In genomic region chr1:106067306-106067705, GRCm38 (mm10) we compare ENCODE assay signal across 17 mouse cellular contexts.
"Had no signal": no experiment of that assay in that cellular context is flagged by ENCODE, and none has a peak within 500 bp of the region (broad histone marks: within the 10 kb centered on the region; RNA-seq: fewer than 3 reads in every experiment).

No protein-coding gene starts in this region.

- H3K36me3 ChIP-seq: midbrain, embryonic 12.5 days; midbrain, embryonic 15.5 days; neural tube, embryonic 13.5 days; neural tube, embryonic 15.5 days had no signal

- H3K9me3 ChIP-seq: midbrain, embryonic 12.5 days; midbrain, embryonic 15.5 days; neural tube, embryonic 13.5 days; neural tube, embryonic 15.5 days had no signal

- ATAC-seq: midbrain, embryonic 15.5 days had no signal

- H3K4me2 ChIP-seq: lung, embryonic 14.5 days; midbrain, embryonic 12.5 days; midbrain, embryonic 15.5 days; neural tube, embryonic 13.5 days; neural tube, embryonic 15.5 days had no signal

- H3K9ac ChIP-seq: lung, embryonic 14.5 days; midbrain, embryonic 12.5 days; midbrain, embryonic 15.5 days; neural tube, embryonic 13.5 days; neural tube, embryonic 15.5 days had no signal

- DNase-seq: lung, adult 18-20 months; lung, postnatal 10 days; lung, postnatal 4 days; retina, postnatal 1 day; right cerebral cortex, adult 18-20 months; right cerebral cortex, postnatal 25 days; right cerebral cortex, postnatal 4 days; spleen, adult 18-20 months; thymus, adult 18-20 months; thymus, postnatal 14 days; thymus, postnatal 36 days had no signal

- H3K27ac ChIP-seq: midbrain, embryonic 12.5 days; midbrain, embryonic 15.5 days; neural tube, embryonic 13.5 days; neural tube, embryonic 15.5 days had no signal

- H3K27me3 ChIP-seq: midbrain, embryonic 12.5 days; midbrain, embryonic 15.5 days; neural tube, embryonic 13.5 days; neural tube, embryonic 15.5 days had no signal

- H3K4me3 ChIP-seq: midbrain, embryonic 12.5 days; midbrain, embryonic 15.5 days; myocyte; neural tube, embryonic 13.5 days; neural tube, embryonic 15.5 days had no signal
